Mouse (Mus musculus): ENCODE measurements around the gene Slc5a8. TPM values are rescaled to one million over a fixed set of nuclear protein-coding genes. Genes with fewer than 3 reads are reported as not detected.
A peak's percentile ranks its signal among the peaks of the same experiment; 100 is the strongest.

Gene Slc5a8
- total RNA-seq, 2 experiments from 2014 or later = not detected

DNA sequence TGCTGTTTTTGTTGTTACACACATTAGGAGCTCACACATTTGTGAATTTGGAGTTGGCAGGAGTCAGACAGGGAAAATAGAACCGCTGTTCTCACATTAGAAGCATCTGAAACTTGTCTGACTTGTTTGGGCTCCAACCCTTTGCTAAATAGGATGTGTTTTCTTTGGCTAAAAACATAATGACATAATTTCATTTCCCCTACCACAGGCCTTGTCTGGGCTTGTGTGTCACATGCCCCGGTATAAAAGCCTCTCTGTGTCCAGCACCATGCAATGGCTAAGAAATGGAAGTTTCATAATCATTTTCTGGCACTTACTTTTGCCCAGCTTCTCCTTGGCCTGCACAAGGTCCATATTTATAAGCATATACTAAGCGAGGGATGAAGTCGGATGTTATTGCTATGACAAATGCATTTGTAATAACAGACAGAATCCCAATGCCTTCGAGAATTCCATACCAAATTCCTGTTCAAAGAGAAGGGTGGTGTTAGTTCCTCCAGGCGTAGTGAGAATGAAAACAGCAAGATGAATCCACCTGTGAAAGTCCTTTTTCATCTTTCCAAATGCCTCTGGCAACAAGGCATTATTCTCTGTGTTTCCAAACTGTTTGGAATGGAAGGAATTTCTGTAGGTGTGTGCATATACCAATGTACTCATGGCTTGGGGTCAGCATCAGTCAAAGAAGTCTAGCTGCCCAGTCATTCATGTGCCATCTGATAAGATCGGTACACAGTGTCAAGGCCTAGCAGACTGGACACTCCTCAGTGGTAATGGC is 85.3 kb downstream of the Slc5a8 start:
- intact Hi-C loops (cut with DNase I) = no loop called here
- DNase-seq = peak in 1 of 2 experiments; percentile 12

DNA sequence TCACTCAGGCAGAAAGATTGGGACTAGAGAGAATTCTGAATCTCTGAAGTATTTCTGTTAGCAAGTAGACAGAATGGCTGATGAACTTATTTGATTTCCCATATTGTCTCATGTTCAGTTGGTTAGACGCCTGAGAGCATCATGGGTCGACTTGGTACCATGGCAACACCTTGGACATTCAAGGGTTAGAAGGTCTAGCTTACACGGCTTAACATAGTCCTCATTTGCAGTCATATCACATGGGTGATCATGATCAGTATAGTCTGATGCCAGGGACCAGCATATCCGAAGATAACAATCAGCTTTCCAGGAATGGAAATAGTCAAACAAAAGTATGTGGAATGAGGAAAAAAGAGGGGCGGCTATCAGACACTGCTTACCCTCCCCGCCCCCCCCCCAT is 93.1 kb downstream of the Slc5a8 start:
- no peak for DNase-seq
- intact Hi-C loops (cut with DNase I) = no loop called here

Other genes starting within 250 kb of the Slc5a8 start
- gene Spic, start 201.0 kb upstream of the Slc5a8 start, total RNA-seq (2021) = under 1 TPM; 0.31 to 0.70 TPM
- gene Arl1, start 155.1 kb upstream of the Slc5a8 start, total RNA-seq (2021) = 10 to 100 TPM; 86.1 to 86.3 TPM
- 10 to 100 TPM; 12.9 to 14.3 TPM for gene Utp20, start 59.2 kb upstream of the Slc5a8 start, total RNA-seq (2021)